Mouse (Mus musculus) ovary, postnatal 10 days (tissue): ENCODE results near the gene Rars2.
"Not testable (repeated sequence)": the region's sequence is repeated elsewhere in the genome, so short reads cannot be mapped to it uniquely, and the experiment has no call there.

Experiments
- DNase-seq: peaks from one replicate; pipeline ENCODE4 v3.0.0; 2022; ENCODE audit warnings: low spot score

The Rars2 gene

DNA sequence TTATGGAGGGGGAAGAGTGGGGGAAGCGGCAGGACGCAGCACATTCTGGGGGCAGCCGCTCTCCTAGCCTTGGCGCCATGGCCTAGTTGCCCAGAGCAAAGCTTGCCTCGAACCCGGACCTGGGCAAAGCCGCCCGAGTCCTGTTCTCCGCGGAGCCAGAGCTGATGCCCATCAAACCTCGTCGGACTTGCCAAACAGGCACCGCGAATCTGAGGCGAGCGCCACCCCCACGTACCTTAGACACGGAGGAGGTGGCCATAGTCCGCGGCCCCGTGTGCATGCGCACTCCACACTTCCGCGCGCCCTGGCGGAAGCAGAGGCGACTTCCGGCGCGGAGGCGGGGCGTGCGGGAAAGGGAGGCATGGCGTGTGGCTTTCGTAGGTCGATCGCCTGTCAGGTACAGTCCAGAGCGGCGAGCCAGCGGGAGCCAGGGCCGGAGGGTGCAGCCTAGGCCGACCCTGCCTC, at the start of gene Rars2, which contains the start of gene Orc3:
Gene Rars2, plus strand, starts transcription at position 328 of the 465 bp plus-strand sequence.
Gene Orc3, minus strand, starts transcription at position 315 of the 465 bp plus-strand sequence.
- DNase-seq: peak; percentile 81

DNA sequence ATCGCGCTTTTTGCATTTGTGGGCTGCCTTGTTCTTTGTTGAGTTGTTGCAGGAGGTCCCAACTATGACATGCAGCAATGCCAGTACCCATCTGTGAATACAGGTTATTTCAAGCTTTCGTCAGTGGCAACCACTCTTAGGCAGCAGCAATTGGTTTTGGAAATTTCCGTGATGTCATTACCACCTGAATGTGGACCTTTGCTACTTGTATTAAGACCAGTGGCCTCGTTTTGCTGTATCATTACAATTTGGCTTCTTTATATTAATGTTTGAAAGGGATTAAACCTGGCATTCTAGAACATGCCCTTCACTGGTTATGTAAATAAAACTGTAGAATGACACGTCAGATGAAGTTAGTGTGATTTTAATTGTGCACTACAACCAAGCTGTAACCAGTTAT, 48.5 kb upstream of the Rars2 start:
- no peak for DNase-seq

DNA sequence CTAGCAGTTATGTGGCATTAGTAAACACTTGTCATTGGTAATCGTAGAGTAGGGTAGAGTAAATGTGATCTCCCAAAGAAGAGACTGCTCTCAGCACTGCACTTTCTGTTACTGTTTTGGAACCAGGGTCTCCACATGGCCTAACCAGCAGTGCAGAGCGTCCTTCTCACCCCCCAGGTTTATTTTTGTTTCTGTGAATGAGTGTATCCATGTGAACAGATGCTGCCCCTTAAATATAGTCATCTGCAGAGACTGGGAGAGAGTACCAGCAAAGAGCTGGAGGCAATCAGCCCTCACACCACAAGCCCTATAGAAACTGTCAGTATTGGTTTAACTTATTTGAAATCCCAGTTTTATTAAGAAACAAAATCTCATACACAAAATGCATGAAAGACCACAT, 41.9 kb upstream of the Rars2 start:
- no peak for DNase-seq

DNA sequence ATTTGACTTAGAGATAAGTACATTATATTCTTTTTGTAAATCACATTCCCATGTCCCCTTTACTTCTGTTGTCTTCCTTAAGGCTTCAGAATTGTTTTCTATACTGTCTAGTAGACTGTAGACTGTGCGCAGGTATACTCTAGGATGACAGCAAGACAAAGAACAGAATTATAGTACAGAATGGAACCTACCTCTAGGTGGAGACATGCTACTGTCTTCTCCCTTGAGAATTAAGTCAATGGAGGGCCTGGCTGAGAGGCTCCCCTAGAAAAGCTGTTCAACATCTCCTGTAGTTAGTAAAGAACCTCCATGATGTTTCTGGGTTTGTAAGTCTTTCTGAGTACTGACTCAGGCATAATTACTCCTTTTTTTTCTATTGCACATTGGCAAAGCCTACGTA, 37.7 kb upstream of the Rars2 start:
- no peak for DNase-seq

DNA sequence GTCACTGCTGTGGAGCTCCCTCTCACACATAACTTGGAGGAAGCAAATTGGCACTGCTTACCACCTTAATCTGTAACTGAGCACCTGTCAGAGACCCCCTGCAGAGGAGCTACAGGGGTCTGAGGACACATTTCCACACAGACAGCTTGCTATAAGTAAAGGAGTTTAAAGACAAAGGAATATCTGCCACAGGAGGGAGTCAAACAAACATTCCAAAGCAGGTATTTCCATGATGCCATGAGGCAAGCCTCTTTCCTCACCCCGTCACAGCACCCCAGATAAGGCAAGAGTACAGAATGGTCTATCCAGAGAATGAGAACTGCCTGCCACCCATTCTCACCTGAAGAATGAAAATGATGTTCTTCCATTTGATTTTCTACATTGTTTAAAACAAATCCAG, 35.5 kb upstream of the Rars2 start:
- DNase-seq: no peak

DNA sequence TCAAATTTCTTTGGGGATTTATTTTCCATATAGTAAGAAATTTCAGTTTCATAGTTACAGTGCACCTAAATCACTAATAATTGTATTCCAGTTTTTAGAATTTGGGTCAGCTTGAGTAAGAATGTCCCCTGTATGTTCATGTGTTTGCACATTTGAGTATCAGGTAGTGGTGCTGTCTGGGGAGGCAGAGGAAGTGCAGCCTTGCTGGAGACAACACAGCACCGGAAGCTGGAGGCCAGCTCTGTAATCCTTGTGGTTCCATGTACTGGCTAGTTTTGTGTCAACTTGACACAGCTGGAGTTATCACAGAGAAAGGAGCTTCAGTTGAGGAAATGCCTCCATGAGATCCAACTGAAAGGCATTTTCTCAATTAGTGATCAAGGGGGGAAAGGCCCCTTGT, 33.3 kb upstream of the Rars2 start:
- DNase-seq: not testable (repeated sequence)

DNA sequence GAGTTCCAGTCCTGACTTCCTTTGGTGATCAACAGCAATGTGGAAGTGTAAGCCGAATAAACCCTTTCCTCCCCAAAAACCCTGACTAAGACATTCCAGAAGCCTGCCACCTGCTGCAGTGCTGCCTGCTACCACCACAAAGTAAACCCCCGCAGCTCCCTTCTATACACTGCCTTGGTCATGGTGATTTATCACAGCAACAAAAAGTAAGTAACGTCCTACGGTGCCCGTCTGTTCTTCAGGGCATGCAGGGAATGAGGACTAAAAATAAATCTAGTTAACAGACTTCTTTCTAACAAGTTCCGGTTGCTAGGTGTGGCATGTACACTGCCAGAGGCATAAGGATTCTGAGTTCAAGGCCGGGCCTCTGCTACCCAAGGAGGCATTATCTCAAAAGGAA, 32.8 kb upstream of the Rars2 start:
- DNase-seq: no peak

DNA sequence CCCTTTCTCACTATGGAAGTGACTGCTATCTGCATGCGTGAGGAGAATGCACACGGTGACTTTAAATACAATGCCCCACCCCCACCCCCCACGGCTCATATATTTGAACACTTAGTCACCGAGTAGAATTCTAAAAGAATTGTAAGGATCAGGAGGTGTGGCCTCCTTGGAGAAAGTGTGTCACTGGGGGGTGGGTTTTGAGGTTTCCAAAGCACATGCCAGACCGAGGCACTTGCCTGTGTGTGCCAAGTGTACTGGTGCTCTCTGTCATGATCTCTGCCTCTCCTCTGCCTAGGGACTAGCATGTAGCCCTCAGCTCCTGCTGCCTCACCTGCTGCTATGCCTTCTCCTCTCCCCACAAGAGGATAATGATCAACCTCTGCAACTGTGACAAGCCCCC, 32.3 kb upstream of the Rars2 start:
- no peak for DNase-seq

DNA sequence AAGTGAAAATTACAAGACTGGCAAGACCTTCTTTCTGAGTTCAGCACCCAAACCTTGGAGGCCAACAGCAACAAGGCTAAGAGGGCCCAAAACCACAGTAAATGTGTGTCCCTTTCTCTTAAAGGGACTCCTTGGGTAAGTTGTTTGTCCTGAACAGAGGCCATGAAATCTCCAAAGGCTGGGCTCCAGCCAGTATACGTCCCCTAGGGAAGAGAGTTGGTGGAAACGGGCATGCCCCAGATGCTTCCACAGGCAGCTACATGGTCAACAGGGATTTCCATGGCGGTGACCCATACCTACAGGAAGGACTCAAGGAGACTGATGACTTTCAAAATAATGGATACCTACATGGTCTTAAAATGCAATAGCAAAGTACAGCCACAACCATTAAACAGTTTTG, 31.3 kb upstream of the Rars2 start:
- no peak for DNase-seq

DNA sequence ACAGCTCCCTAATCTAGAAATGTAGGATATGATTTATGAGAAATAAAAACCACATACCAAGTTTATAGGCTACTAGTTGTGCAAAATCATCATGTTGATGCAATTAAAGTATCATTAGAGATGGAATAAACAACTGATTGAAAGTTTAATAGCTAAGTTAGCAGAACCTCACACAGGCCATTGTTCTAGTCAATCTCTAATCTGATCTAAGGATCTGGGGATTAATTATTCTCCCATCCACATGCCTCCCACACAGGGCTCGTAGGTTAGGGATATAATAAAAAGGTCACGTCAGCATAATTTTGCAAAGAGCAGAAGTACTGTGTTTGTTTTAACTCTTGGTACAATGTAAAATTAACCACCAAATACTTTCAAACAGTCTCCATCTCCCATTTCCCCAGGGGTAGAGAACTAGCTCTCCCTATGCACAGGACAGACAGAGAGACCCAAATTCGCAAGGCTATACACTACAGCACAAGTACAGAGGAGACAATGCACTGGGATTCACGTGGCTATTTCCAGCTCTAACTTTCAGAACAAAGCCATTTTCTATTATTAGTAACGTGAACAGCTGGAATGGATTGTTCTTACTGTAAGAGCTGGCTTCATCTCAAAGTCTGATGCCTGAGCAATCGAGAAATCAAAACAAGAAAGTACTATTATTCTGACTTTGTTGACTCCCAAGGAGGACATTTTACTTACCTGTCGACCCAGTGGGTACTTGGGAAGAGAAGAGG, 29.7 kb upstream of the Rars2 start:
- no peak for DNase-seq

DNA sequence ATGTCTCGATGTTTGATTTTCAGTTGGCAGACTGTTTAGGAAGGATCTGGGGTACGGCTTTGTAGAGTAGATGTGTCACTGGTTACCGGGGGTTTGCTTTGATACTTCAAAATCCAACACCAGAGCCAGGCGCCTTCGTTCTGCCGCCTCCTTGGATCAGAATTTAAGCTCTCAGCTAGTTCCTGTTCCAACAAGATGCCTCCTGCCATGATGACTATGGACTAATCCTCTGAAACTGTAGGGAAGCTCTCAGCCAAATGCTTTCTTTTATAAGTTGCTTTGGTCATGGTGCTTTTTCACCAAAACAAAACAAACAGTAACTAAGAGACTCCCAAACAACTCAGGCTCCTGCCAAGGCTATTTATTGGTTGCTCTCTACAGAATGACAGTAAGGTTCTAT, 11.6 kb upstream of the Rars2 start:
- DNase-seq: no peak

DNA sequence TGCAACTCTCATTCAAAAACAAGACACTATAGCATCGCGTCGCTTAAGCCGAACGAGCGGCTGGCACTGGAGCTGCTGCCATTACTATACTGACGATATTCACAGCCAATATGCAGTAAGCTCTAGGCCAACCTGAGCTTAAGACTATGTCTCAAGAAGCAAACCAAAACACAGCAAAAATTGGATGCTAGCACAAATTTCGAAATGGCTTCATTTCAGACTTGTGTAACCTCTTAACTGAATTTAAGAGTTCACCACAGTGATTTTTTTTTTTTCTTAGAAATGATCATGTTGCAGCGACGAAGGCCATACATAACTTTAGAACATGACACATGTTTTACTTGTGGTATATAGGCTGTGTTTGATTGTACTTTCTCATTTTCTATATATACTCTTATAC, 8.1 kb upstream of the Rars2 start:
- no peak for DNase-seq

DNA sequence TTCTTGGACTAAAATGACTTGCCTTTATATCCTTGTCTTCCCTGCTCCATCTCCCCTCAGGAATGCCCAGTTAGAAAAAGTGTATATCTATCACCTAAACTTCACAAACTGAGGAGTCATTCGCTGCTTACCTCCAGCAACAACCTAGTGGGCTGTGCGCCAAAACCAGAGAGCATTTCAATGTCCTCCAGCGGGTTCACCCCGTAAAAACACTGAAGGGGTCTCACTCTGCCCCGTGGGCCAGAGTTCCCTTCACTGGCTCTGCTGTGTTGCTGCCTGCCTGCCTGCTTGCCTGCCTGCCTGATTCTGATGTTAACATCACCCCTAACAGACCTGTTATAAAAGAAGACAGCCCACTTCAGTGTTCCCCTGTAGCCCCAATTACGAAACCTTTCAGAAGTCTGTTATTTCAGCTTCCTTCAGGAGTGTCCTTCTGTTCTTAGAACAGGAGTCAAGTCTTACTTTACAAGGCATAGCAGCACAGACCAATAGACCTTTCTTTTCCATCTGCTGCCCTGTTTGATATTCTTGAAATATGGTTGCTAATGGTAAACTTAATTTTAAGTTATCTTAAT, 1.1 kb upstream of the Rars2 start:
- no peak for DNase-seq

DNA sequence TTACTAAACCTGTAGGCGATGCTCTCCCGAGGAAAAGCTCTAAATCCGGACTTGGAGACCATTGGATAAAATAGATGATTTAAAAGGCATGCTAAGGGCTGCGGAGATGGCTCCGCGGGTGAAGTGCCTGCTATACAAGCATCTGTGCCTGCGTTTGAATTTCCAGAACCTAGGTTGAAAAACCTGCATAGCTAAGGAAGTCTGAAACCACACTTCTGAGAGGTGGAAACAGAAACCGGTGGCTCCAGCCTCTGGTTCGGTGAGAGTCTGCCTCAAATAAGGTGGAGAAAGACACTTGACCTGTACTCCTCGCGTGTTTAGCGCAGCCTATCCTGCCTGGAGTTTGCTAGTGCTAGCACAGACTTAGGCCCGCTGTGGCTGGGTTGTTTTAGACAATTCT, 546 bp downstream of the Rars2 start:
- no peak for DNase-seq

DNA sequence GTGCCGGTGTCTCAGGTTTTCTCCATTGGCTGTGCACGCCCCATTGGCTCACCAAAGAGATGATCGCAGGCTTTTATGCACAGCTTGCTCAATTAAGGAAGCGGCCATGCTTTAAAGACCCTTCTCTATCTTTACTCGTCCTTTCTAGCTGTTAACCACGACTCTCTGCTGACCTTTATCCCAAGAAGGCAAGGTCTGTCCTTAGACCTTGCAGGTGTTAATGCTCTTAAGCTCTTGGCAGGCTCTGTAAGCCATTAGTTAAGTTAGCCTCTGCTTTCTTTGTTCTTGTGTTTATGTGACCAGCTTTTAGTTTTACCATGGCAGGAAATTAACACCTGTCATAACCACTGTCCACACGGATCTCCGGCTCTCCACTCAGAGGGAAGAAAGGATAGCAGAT, 1.4 kb downstream of the Rars2 start:
- no peak for DNase-seq

DNA sequence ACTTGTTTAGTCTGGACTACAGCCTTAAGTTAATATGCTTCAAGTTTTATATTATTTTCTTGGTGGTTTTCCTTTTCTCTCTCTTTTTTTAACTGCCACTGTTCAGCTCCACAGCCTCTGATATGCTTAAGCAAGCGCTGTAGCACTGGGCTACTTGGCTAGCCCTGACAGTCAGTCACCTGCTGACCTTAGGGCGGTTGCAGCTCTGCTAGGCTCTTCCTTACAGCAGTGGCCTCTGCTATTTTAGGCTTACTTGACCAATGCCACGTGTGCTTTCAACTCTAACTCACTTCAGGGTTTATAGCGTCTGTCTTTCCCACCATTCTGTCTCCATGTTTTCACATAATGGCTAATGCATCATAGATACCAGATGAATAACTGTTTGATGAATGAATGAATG, 10.8 kb downstream of the Rars2 start:
- no peak for DNase-seq

DNA sequence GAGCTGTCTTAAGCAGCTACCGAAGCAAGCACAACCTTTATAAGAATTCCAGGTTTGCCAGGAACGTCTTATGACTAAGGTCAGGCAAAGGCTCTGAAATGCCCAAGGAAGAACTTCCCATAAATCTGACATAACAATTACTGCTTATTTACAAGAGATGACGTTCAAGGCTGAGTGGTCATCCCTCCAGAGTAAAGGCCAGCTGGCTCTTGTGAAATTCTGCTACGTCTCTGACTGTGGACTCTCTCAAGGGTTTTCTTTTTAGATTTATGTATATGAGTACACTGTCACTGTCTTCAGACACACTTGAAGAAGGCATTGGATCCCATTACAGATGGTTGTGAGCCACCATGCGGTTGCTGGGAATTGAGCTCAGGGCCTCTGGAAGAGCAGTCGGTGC, 11.6 kb downstream of the Rars2 start:
- no peak for DNase-seq

DNA sequence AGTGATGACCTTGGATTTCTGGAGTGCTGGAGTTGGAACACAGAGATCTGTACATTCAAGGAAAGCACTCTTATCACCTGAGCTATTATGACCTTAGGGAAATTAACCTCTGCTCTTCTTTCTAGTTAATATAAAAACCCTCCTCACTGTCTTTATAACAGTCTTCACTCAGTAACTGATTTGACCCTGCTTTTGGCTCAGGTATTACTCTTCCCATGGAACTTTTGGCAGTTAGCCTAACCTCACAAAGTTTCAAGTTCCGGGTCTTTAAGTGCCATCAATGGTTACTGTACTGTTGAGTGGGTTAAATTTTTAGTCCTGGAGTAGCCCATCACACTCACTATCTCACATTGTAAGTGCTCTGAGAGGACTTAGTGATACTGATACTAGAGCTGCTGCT, 15.2 kb downstream of the Rars2 start:
- no peak for DNase-seq

DNA sequence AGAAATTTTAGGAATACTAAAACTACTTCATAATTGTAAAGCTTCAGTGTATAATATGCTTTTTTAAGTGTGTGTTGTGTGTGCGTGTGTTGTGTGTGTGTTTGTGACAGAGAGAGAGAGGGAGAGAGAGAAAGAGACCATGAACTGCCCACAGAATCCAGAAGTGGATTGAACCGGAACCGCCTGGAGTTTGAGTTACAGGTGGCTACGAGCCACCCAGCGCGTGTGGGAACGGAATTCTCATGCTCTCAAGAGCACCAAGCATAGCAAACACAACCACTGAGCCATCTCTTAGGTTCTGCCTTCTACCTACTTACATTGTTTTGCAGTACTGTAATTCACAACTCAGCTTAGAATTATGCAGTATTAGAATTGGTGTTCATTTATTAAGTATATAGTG, 19.4 kb downstream of the Rars2 start:
- no peak for DNase-seq

DNA sequence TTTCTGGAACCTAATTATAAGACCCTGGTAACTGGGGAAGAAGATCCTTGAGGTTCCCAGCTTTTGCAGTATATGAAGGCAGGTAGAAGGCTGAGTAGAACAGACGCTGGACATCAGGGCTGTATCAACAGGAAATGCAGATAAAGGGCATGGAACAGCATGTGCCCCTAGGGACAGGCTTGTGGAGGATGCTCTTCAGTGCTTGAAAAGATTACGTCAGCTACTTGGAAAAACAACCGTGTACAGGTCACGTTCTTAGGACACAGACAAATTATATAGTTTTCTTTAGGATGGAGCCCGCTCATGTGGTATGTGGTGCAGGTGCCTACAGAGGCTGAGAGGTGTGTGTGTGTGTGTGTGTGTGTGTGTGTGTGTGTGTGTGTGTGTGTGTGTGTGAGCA, 21.3 kb downstream of the Rars2 start:
- DNase-seq: no peak

DNA sequence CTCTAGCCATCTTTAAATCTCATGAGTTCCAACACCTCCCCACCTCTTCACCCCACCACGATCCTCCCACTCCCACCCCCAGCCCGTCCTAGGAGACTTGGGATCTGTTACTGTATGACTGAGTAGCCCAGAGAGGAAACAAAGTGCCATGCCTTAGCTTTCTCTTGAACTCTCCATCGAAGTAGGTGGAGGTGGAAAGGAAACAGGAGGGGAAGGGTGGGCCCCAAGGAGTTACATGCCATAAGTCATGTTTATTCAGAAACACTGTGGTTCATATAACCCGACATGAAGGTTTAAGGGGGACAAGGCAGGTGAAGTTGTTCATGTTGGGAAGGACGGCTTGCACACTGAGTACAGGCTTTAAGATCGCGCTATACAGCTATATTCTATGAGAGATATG, 22.6 kb downstream of the Rars2 start:
- DNase-seq: no peak

DNA sequence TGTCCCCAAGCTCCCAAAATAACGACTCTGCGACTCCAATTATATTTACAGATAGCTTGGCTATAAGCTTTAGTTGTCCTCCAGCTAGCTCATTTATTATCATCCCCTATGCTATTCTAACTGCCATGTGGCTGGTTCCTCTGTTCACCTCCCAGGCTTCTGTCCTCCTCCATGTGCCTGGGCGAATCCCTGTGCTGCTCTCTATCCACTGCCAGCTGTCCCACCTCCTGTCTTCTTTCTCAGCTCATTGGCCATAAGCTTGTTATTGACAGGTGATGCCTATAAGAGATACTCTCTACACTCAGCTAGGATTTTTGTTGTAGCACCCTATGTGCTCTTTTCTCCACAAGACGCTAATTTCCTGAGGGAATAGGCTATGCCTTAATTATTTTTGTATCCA, 23.1 kb downstream of the Rars2 start:
- DNase-seq: no peak

DNA sequence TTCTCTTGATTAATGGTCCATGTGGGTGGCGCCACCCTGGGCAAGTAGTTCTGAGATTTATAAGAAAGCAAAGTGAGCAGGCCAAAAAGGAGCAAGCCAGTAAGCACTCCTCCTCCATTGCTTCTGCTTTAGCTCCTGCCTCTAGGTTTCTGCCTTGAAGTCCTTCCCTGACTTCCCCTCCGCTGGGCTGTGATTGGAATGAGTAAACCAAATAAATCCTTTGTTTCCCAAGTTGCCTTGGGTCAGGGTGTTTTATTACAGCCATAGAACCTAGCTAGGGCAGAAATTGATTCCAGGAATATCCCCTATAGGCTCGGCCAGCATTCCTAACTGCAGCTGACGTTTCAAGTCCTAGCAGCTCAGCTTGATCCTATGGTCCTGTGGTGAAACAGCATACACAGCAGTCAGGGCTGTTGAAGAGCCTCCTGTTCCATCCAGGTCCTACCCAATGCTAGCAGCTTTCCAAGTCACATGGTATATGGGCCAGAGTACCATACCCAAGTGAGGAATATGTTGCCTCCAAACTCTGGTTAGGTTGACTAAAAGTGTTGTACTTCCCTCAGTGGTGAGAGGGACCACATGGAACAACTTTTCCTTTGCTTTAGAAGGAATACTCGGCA, 25.1 kb downstream of the Rars2 start:
- DNase-seq: no peak

DNA sequence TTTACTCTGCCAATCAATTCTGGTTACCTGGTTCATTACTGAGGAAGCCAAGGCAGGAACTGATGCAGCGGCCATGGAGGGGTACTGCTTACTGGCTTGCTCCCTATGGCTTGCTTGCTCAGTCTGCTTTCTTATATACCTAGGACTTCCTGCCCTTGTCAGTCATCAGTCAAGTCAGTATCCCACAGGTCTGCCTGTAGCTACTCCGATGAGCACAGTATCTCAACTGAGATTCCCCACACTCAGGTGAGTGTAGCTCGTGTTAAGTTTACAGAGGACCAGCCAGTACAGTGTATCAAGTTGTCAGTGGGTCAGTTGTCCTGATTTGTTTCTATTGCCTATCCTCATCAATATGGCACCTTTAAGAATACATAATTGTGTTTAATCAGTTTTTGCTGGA, 26.0 kb downstream of the Rars2 start:
- no peak for DNase-seq
